Comparison of ENCODE assay signal across 37 mouse cellular contexts in genomic region chr17:31002613-31003012, GRCm38 (mm10). TPM values are rescaled to one million over a fixed set of nuclear protein-coding genes. Genes with fewer than 3 reads are reported as not detected.
"Had no signal": no experiment of that assay in that cellular context is flagged by ENCODE, and none has a peak within 500 bp of the region (broad histone marks: within the 10 kb centered on the region; RNA-seq: fewer than 3 reads in every experiment).

No protein-coding gene starts in this region.

- ATAC-seq: liver, embryonic 12.5 days; liver, postnatal 0 days; lung, postnatal 0 days; midbrain, embryonic 13.5 days; midbrain, embryonic 15.5 days; midbrain, embryonic 16.5 days had no signal

- H3K4me3 ChIP-seq: limb, embryonic 12.5 days; limb, embryonic 13.5 days; limb, embryonic 15.5 days; liver, embryonic 12.5 days; liver, embryonic 13.5 days; liver, embryonic 15.5 days; lung, embryonic 15.5 days; megakaryocyte, embryonic 14.5 days; midbrain, embryonic 10.5 days; midbrain, embryonic 12.5 days; midbrain, embryonic 13.5 days; midbrain, embryonic 15.5 days; myocyte; neural tube, embryonic 12.5 days; neural tube, embryonic 13.5 days had no signal

- H3K9ac ChIP-seq: limb, embryonic 12.5 days; limb, embryonic 13.5 days; limb, embryonic 15.5 days; liver, embryonic 12.5 days; liver, embryonic 13.5 days; liver, embryonic 14.5 days; liver, embryonic 15.5 days; liver, postnatal 0 days; lung, embryonic 14.5 days; lung, embryonic 15.5 days; midbrain, embryonic 12.5 days; midbrain, embryonic 13.5 days; midbrain, embryonic 15.5 days; neural tube, embryonic 12.5 days; neural tube, embryonic 13.5 days had no signal

- H3K4me2 ChIP-seq: limb, embryonic 12.5 days; limb, embryonic 13.5 days; limb, embryonic 15.5 days; liver, embryonic 11.5 days; liver, embryonic 12.5 days; liver, embryonic 13.5 days; liver, embryonic 15.5 days; lung, embryonic 14.5 days; lung, embryonic 15.5 days; midbrain, embryonic 11.5 days; midbrain, embryonic 12.5 days; midbrain, embryonic 13.5 days; midbrain, embryonic 15.5 days; neural tube, embryonic 12.5 days; neural tube, embryonic 13.5 days had no signal

- H3K27ac ChIP-seq: limb, embryonic 12.5 days; limb, embryonic 13.5 days; limb, embryonic 15.5 days; liver, embryonic 12.5 days; liver, embryonic 13.5 days; liver, embryonic 14.5 days; liver, embryonic 15.5 days; lung, embryonic 15.5 days; macrophage; midbrain, embryonic 10.5 days; midbrain, embryonic 12.5 days; midbrain, embryonic 13.5 days; midbrain, embryonic 15.5 days; neural tube, embryonic 12.5 days; neural tube, embryonic 13.5 days had no signal

- H3K27me3 ChIP-seq: limb, embryonic 12.5 days; limb, embryonic 13.5 days; limb, embryonic 15.5 days; liver, embryonic 12.5 days; liver, embryonic 13.5 days; liver, embryonic 15.5 days; lung, embryonic 15.5 days; midbrain, embryonic 12.5 days; midbrain, embryonic 13.5 days; midbrain, embryonic 15.5 days; neural tube, embryonic 12.5 days; neural tube, embryonic 13.5 days had no signal

- DNase-seq: left cerebral cortex, postnatal 4 days; liver, embryonic 13.5 days; liver, postnatal 0 days; lung, adult 18-20 months; lung, adult 2 months; lung, embryonic 14.5 days; lung, postnatal 10 days; lung, postnatal 14 days; lung, postnatal 36 days; lung, postnatal 4 days; midbrain, embryonic 14.5 days had no signal

- H3K36me3 ChIP-seq: limb, embryonic 12.5 days; limb, embryonic 13.5 days; limb, embryonic 15.5 days; liver, embryonic 12.5 days; liver, embryonic 13.5 days; liver, embryonic 15.5 days; lung, embryonic 15.5 days; midbrain, embryonic 10.5 days; midbrain, embryonic 12.5 days; midbrain, embryonic 13.5 days; midbrain, embryonic 15.5 days; neural tube, embryonic 12.5 days; neural tube, embryonic 13.5 days had no signal

- H3K4me1 ChIP-seq: liver, embryonic 12.5 days; liver, embryonic 13.5 days; liver, embryonic 15.5 days; lung, embryonic 15.5 days; megakaryocyte, embryonic 14.5 days; midbrain, embryonic 15.5 days had no signal

- H3K9me3 ChIP-seq: limb, embryonic 12.5 days; limb, embryonic 13.5 days; limb, embryonic 15.5 days; liver, embryonic 12.5 days; liver, embryonic 13.5 days; liver, embryonic 15.5 days; lung, embryonic 15.5 days; megakaryocyte, embryonic 14.5 days; midbrain, embryonic 10.5 days; midbrain, embryonic 12.5 days; midbrain, embryonic 13.5 days; midbrain, embryonic 15.5 days; neural tube, embryonic 12.5 days; neural tube, embryonic 13.5 days had no signal

RNA-seq across cellular contexts. Expression of gene Umodl1, which starts 48.2 kb away (rescaled TPM):
- total RNA-seq: megakaryocyte progenitor cell, adult 5-6 weeks; megakaryocyte, adult 5-6 weeks; megakaryocyte-erythroid progenitor cell, adult 5-6 weeks; monocyte, adult 5-6 weeks had no signal
- polyA plus RNA-seq: limb, embryonic 11.5 days; limb, embryonic 13.5 days; limb, embryonic 15.5 days; liver, embryonic 11.5 days; liver, embryonic 12.5 days; lung, embryonic 14.5 days; lung, postnatal 0 days; macrophage; midbrain, embryonic 11.5 days; midbrain, embryonic 12.5 days; midbrain, embryonic 14.5 days; midbrain, embryonic 15.5 days; myocyte; neural tube, embryonic 11.5 days; neural tube, embryonic 12.5 days; neural tube, embryonic 13.5 days had no signal
